Mouse (Mus musculus): Measurements from ENCODE around the gene Nop53. TPM values are rescaled to one million over a fixed set of nuclear protein-coding genes. Genes with fewer than 3 reads are reported as not detected.

Nop53 gene
- polyA plus RNA-seq, 3 experiments from 2014 or later = 272 to 320 (median 288) TPM

GRCm38 (mm10) chr7:15956143-15956542, 10.3 kb upstream of the Nop53 start:
- no peak for ATAC-seq

- ATAC-seq = no peak
Observed at GRCm38 (mm10) chr7:15955509-15955908, 9.6 kb upstream of the Nop53 start.

- ATAC-seq = no peak
Observed at GRCm38 (mm10) chr7:15954978-15955443, 9.1 kb upstream of the Nop53 start.

- no peak for ATAC-seq
Observed at GRCm38 (mm10) chr7:15954436-15954835, 8.6 kb upstream of the Nop53 start.

GRCm38 (mm10) chr7:15953307-15954074, 7.6 kb upstream of the Nop53 start:
- ATAC-seq = no peak

GRCm38 (mm10) chr7:15952416-15952815, 6.5 kb upstream of the Nop53 start:
- no peak for ATAC-seq

- ATAC-seq = no peak
Observed at GRCm38 (mm10) chr7:15950008-15950407, 4.1 kb upstream of the Nop53 start.

- ATAC-seq = peak; percentile 30
Observed at GRCm38 (mm10) chr7:15949216-15949790, 3.4 kb upstream of the Nop53 start.

GRCm38 (mm10) chr7:15948381-15948941, 2.6 kb upstream of the Nop53 start:
- ATAC-seq = peak; percentile 31

- ATAC-seq = no peak
Observed at GRCm38 (mm10) chr7:15947653-15948260, 1.9 kb upstream of the Nop53 start.

GRCm38 (mm10) chr7:15945211-15945610, 663 bp downstream of the Nop53 start:
- ATAC-seq = no peak

- ATAC-seq = no peak
Observed at GRCm38 (mm10) chr7:15944311-15944710, 1.6 kb downstream of the Nop53 start.

GRCm38 (mm10) chr7:15938621-15939020, 7.3 kb downstream of the Nop53 start:
- no peak for ATAC-seq

- no peak for ATAC-seq
Observed at GRCm38 (mm10) chr7:15937491-15937890, 8.4 kb downstream of the Nop53 start.

GRCm38 (mm10) chr7:15933437-15934359, 12.2 kb downstream of the Nop53 start:
- no peak for ATAC-seq

GRCm38 (mm10) chr7:15931635-15932034, 14.2 kb downstream of the Nop53 start:
- no peak for ATAC-seq

GRCm38 (mm10) chr7:15930543-15930942, 15.3 kb downstream of the Nop53 start:
- ATAC-seq = no peak

- peak; percentile 65 for ATAC-seq
Observed at GRCm38 (mm10) chr7:15929910-15930309, 16.0 kb downstream of the Nop53 start.

GRCm38 (mm10) chr7:15922220-15922773, 23.6 kb downstream of the Nop53 start, which contains the start of gene Selenow:
Gene Selenow (minus strand): TSS chr7:15922402.
- ATAC-seq = peak; percentile 95

GRCm38 (mm10) chr7:15921796-15922195, 24.1 kb downstream of the Nop53 start:
- ATAC-seq = peak; percentile 64

- ATAC-seq = no peak
Observed at GRCm38 (mm10) chr7:15920645-15921190, 25.2 kb downstream of the Nop53 start.

GRCm38 (mm10) chr7:15919947-15920346, 25.9 kb downstream of the Nop53 start:
- no peak for ATAC-seq

Data from inflammation-experienced regulatory T-cells, adult 6 months (primary cell).